In the genomic region with DNA sequence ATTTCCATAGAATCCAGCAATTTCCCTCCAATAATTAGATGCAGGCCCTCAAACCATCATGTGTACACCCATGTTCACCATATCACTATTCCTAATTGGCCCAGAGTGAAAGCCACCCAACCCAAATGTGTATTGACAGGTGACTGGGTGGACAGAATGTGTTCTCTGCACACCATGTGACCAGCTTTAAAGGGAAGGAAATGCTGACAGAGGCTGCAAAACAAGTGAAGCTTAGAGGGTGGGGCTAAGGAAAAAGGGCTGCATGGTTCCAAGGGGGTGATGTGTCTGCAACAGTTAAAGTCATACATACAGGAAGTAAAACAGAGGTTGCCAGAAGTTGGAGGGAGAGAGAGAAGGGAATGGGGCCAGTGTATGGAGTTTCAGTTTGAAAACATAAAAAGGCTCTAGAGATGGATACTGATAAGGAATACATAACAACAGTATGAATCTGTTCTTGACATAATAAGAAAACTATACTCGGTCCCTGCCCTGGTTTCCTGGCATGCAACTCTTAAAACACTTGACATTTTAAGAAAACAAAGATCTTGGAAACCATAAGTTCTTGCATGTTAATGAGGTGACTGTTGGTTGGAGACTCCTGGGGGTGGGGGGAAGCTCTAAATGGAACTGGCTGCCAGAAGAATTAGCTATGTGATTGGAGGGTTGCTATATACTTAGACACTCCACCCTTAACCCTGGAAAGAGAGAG, we compare ENCODE assay signal across 16 mouse cellular contexts. TPM values are rescaled to one million over a fixed set of nuclear protein-coding genes. Genes with fewer than 3 reads are reported as not detected.
DNase-seq lines count a peak whose midpoint lies in the region; ATAC-seq and TF ChIP-seq lines count a peak whose summit lies in the region.
"Had no signal": no experiment of that assay in that cellular context is flagged by ENCODE, and none has a peak within 500 bp of the region (broad histone marks: within the 10 kb centered on the region; RNA-seq: fewer than 3 reads in every experiment).

No protein-coding gene starts in this region.

- WGBS in spleen, adult 2 months, result 51% methylated on average over 1 of the region's 1 CpGs
- WGBS in lung, postnatal 0 days, result 30% methylated on average over 1 of the region's 1 CpGs

- H3K27ac ChIP-seq in spleen, adult 2 months (ENCODE audit: insufficient read depth, low read length), result no peak overlapping the region
- H3K27ac ChIP-seq in lung, postnatal 0 days (ENCODE audit: low read length), result peak overlapping the region; percentile 44; the same call in 1 of the 2 replicates
- H3K27ac ChIP-seq: hindbrain, embryonic 10.5 days; limb, embryonic 13.5 days had no signal

- H3K27me3 ChIP-seq in spleen, adult 2 months (ENCODE audit: control insufficient read depth, insufficient read depth, low read length), result no peaks in the 10 kb centered on the region
- H3K27me3 ChIP-seq in lung, postnatal 0 days (replicated peaks; ENCODE audit: insufficient read depth, low read length), result no peaks in the 10 kb centered on the region
- H3K27me3 ChIP-seq: limb, embryonic 13.5 days had no signal

- no peaks in the 10 kb centered on the region for H3K9me3 ChIP-seq in lung, postnatal 0 days (ENCODE audit: low read length)
- H3K9me3 ChIP-seq: G1E; hindbrain, embryonic 10.5 days; limb, embryonic 13.5 days had no signal

- peak; percentile 94 for TF ChIP-seq EP300 in lung, postnatal 0 days (IDR thresholded peaks at IDR 0.05)

- no peak overlapping the region for H3K9ac ChIP-seq in lung, postnatal 0 days (replicated peaks; ENCODE audit: low read depth)
- H3K9ac ChIP-seq: limb, embryonic 13.5 days; liver, postnatal 0 days had no signal

- peaks cover 10% of the 10 kb centered on the region for H3K4me1 ChIP-seq in spleen, adult 2 months (ENCODE audit: control insufficient read depth, insufficient read depth, insufficient read length)
- H3K4me1 ChIP-seq in lung, postnatal 0 days (ENCODE audit: insufficient read depth, low read depth, low read length), result peaks cover 15% of the 10 kb centered on the region; the same call in 1 of the 2 replicates
- H3K4me1 ChIP-seq: hindbrain, embryonic 10.5 days had no signal

- no peak for TF ChIP-seq CTCF in spleen, adult 2 months (IDR thresholded peaks at IDR 0.05; ENCODE audit: extremely low read depth, insufficient read depth, insufficient read length, insufficient replicate concordance)
- TF ChIP-seq CTCF in lung, postnatal 0 days (IDR thresholded peaks at IDR 0.05), result no peak

- peak; percentile 14 to 27 for DNase-seq in spleen, adult 2 months (ENCODE audit: low read depth in 1 of 2, low spot score in 2 of 2)
- DNase-seq in spleen, postnatal 10 days (ENCODE audit: low spot score in 2 of 2), result no peak
- peak; percentile 28 for DNase-seq in T-cell, adult 2 months (ENCODE audit: low spot score)
- DNase-seq in lung, postnatal 0 days (ENCODE audit: low spot score), result peak; percentile 87
- peak; percentile 28 for DNase-seq in thymus, postnatal 14 days
- DNase-seq in layer of hippocampus, postnatal 10 days (ENCODE audit: low spot score in 2 of 2), result no peak
- DNase-seq in heart, postnatal 10 days, result no peak
- DNase-seq: cerebellum, adult 8-10 months; kidney, postnatal 14 days; layer of hippocampus, postnatal 36 days; liver, postnatal 0 days; right cerebral cortex, postnatal 25 days had no signal

- TF ChIP-seq POLR2A in spleen, adult 2 months (IDR thresholded peaks at IDR 0.05; ENCODE audit: low read depth, low read length), result no peak

- ATAC-seq in lung, postnatal 0 days, result peak; percentile 76
- ATAC-seq: liver, postnatal 0 days had no signal

- intact Hi-C loops in heart, postnatal 10 days (cut with DNase I), result no loop called here

- H3K4me2 ChIP-seq in lung, postnatal 0 days (replicated peaks; ENCODE audit: low read depth, low read length), result no peak overlapping the region
- H3K4me2 ChIP-seq: limb, embryonic 13.5 days had no signal

- H3K4me3 ChIP-seq in spleen, adult 2 months (ENCODE audit: extremely low read depth, insufficient read depth, insufficient read length), result no peak overlapping the region
- H3K4me3 ChIP-seq in lung, postnatal 0 days (ENCODE audit: low read depth, low read length), result no peak overlapping the region
- H3K4me3 ChIP-seq: hindbrain, embryonic 10.5 days; limb, embryonic 13.5 days had no signal

- no peaks in the 10 kb centered on the region for H3K36me3 ChIP-seq in spleen, adult 2 months (ENCODE audit: control insufficient read depth, insufficient read depth, low read length)
- H3K36me3 ChIP-seq in lung, postnatal 0 days (ENCODE audit: insufficient read depth, low read length), result no peaks in the 10 kb centered on the region
- H3K36me3 ChIP-seq: G1E; hindbrain, embryonic 10.5 days; limb, embryonic 13.5 days had no signal

RNA-seq across cellular contexts. Expression of a gene that starts 20.7 kb away (rescaled TPM):
- polyA plus RNA-seq in spleen, adult 2 months (2012; rRNA removed), result 0.22 and 0.27 TPM in 2 replicates
- 8.4 and 9.4 TPM in 2 replicates for polyA plus RNA-seq in lung, postnatal 0 days (2015; fragmentation: Nextera tagmentation; extraction: Ambion mirVana)
- total RNA-seq in layer of hippocampus, postnatal 10 days (2021), result 1 to 10 TPM; 2.5 to 3.0 TPM
- total RNA-seq in heart, postnatal 10 days (2021), result 1 to 10 TPM; 4.7 to 5.8 TPM
- total RNA-seq: monocyte, adult 5-6 weeks had no signal
- polyA plus RNA-seq: G1E had no signal

Comparison
In these comparisons a context has a peak if more than half of its experiments do, and no peak if none do; other contexts are left out.
1. DNase-seq: peak in spleen, adult 2 months (2 of 2), T-cell, adult 2 months (single experiment), lung, postnatal 0 days (single experiment) and thymus, postnatal 14 days (single experiment); none in spleen, postnatal 10 days (0 of 2), layer of hippocampus, postnatal 10 days (0 of 2) and heart, postnatal 10 days (0 of 2).